Comparison of ENCODE assay signal across 31 mouse cellular contexts in genomic region chr16:41957811-41958210, GRCm38 (mm10).
DNase-seq lines count a peak whose midpoint lies in the region; ATAC-seq lines count a peak whose summit lies in the region.
"Had no signal": no experiment of that assay in that cellular context is flagged by ENCODE, and none has a peak within 500 bp of the region (broad histone marks: within the 10 kb centered on the region; RNA-seq: fewer than 3 reads in every experiment).

No protein-coding gene starts in this region.

- H3K27ac ChIP-seq in midbrain, embryonic 14.5 days (replicated peaks; ENCODE audit: low read depth, low read length): no peak overlapping the region
- H3K27ac ChIP-seq: embryonic facial prominence, embryonic 10.5 days; embryonic facial prominence, embryonic 13.5 days; forebrain, embryonic 12.5 days; forebrain, embryonic 15.5 days; heart, adult 2 months; heart, embryonic 15.5 days; hindbrain, embryonic 14.5 days; hindbrain, postnatal 0 days had no signal

- no peak overlapping the region for H3K9ac ChIP-seq in midbrain, embryonic 14.5 days (replicated peaks; ENCODE audit: low read length)
- H3K9ac ChIP-seq: embryonic facial prominence, embryonic 13.5 days; forebrain, embryonic 12.5 days; forebrain, embryonic 15.5 days; heart, embryonic 12.5 days; heart, embryonic 15.5 days; hindbrain, embryonic 14.5 days had no signal

- no peaks in the 10 kb centered on the region for H3K4me1 ChIP-seq in midbrain, embryonic 14.5 days (ENCODE audit: control insufficient read depth, insufficient read depth, low read length)
- H3K4me1 ChIP-seq: embryonic facial prominence, embryonic 10.5 days; embryonic facial prominence, embryonic 13.5 days; forebrain, embryonic 12.5 days; forebrain, embryonic 15.5 days; heart, embryonic 12.5 days; heart, embryonic 15.5 days had no signal

- 95% methylated on average over 3 of the region's 3 CpGs for WGBS in midbrain, embryonic 14.5 days

- ATAC-seq in midbrain, embryonic 14.5 days (ENCODE audit: low FRiP score, low TSS enrichment): no peak
- ATAC-seq: forebrain, embryonic 15.5 days; hindbrain, postnatal 0 days; inflammation-experienced regulatory T-cells, adult 6 months; intestine, embryonic 16.5 days; Patski had no signal

- H3K9me3 ChIP-seq in midbrain, embryonic 14.5 days (ENCODE audit: control insufficient read depth, low read length): 0 out of 2 replicates have a peak, but pooled peaks cover 2% of the 10 kb centered on the region
- H3K9me3 ChIP-seq: forebrain, embryonic 15.5 days; heart, embryonic 15.5 days had no signal

- H3K4me3 ChIP-seq in midbrain, embryonic 14.5 days (replicated peaks; ENCODE audit: low read depth, low read length): no peak overlapping the region
- H3K4me3 ChIP-seq: embryonic facial prominence, embryonic 10.5 days; embryonic facial prominence, embryonic 13.5 days; erythroblast, embryonic 14.5 days; forebrain, embryonic 12.5 days; forebrain, embryonic 15.5 days; heart, adult 2 months; heart, embryonic 12.5 days; heart, embryonic 15.5 days had no signal

- H3K4me2 ChIP-seq in midbrain, embryonic 14.5 days (ENCODE audit: low read length): no peak overlapping the region
- H3K4me2 ChIP-seq: embryonic facial prominence, embryonic 13.5 days; forebrain, embryonic 12.5 days; forebrain, embryonic 15.5 days; heart, embryonic 12.5 days; heart, embryonic 15.5 days; hindbrain, embryonic 14.5 days had no signal

- H3K27me3 ChIP-seq in midbrain, embryonic 14.5 days (ENCODE audit: control insufficient read depth, insufficient read depth, low read length): no peaks in the 10 kb centered on the region
- H3K27me3 ChIP-seq: CH12.LX; embryonic facial prominence, embryonic 13.5 days; forebrain, embryonic 12.5 days; forebrain, embryonic 15.5 days; heart, embryonic 12.5 days; heart, embryonic 15.5 days; Patski had no signal

- H3K36me3 ChIP-seq in midbrain, embryonic 14.5 days (ENCODE audit: control insufficient read depth, insufficient read depth, low read length): peaks cover 4% of the 10 kb centered on the region; the same call in 1 of the 2 replicates
- H3K36me3 ChIP-seq: embryonic facial prominence, embryonic 10.5 days; G1E; heart, embryonic 12.5 days; heart, embryonic 15.5 days had no signal

- peak; percentile 54 to 68 for DNase-seq in cerebellum, adult 18-20 months
- DNase-seq in cerebellum, adult 11 months: no peak
- DNase-seq in brain, adult 2 months (ENCODE audit: low read depth, low spot score): peak; percentile 83
- DNase-seq in cerebellum, adult 9-10 months: peak; percentile 79
- peak; percentile 28 to 64 for DNase-seq in cerebellum, postnatal 14 days
- DNase-seq in midbrain, embryonic 14.5 days: no peak
- DNase-seq in kidney, postnatal 10 days: no peak
- DNase-seq: adrenal gland, adult 2 months; adrenal gland, postnatal 14 days; B cell, adult 2 months; embryo, embryonic 11 days; gastrocnemius, postnatal 25 days; heart, adult 2 months; heart, postnatal 10 days; heart, postnatal 36 days; kidney, adult 18-20 months; kidney, adult 9 months had no signal

Comparison
In these comparisons a context has a peak if more than half of its experiments do, and no peak if none do; other contexts are left out.
1. DNase-seq: peak in cerebellum, adult 18-20 months (2 of 2), brain, adult 2 months (single experiment), cerebellum, adult 9-10 months (single experiment) and cerebellum, postnatal 14 days (2 of 2); none in cerebellum, adult 11 months (single experiment), midbrain, embryonic 14.5 days (single experiment) and kidney, postnatal 10 days (single experiment).